Mouse (Mus musculus): Measurements from ENCODE around the gene Fuz.

DNA sequence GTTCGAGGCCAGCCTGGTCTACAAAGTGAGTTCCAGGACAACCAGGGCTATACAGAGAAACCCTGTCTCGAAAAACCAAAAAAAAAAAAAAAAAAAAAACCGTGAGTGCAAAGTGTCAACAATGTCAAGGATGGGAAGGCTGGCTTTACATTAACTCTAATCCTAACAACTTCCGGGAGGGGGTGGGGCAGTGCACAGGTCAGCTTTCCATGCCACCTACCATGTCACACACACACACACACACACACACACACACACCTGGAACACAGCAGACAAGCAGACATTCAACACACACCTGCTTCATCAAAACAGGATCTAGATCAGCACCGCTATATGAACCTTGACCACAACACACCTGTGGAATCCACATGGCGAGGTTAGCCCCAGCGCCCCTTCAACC is 5.7 kb upstream of the Fuz start:
- TF ChIP-seq GATA1 (IDR thresholded peaks at IDR 0.05; ENCODE audit: low read length), result no peak
- TF ChIP-seq TAL1 (IDR thresholded peaks at IDR 0.05; ENCODE audit: low read length), result no peak
